Mouse (Mus musculus) hindbrain, embryonic 14.5 days (tissue): Measurements from ENCODE around the gene Pnpla3. TPM values are rescaled to one million over a fixed set of nuclear protein-coding genes. Genes with fewer than 3 reads are reported as not detected.

Source experiments
- ATAC-seq: fragments of 200-750 bp; cut with Nextera tagmentation; 2 replicates; pipeline ENCODE4 v1.8.0; 2017; ENCODE audit warnings: moderate number of reproducible peaks, mild to moderate bottlenecking, moderate TSS enrichment, moderate library complexity; ENCODE audit not compliant: low FRiP score
- DNase-seq: peaks from one replicate; pipeline ENCODE4 v3.0.0-alpha.2; 2015; ENCODE audit warnings: low spot score
- H3K27ac ChIP-seq: fragments of 300-500 bp; sonication (generic); 2 replicates; pipeline ENCODE4 v1.5.1; 2014; ENCODE audit warnings: mild to moderate bottlenecking, moderate library complexity
- H3K27me3 ChIP-seq: fragments of 300-500 bp; sonication (generic); 2 replicates; pipeline ENCODE4 v1.6.1; 2014; ENCODE audit warnings: mild to moderate bottlenecking, low read length, mixed read lengths; ENCODE audit not compliant: control insufficient read depth, insufficient read depth
- H3K36me3 ChIP-seq: fragments of 300-500 bp; sonication (generic); replicated peaks from 2 replicates; pipeline ENCODE4 v1.6.1; 2014; ENCODE audit not compliant: control insufficient read depth, insufficient read depth
- H3K4me1 ChIP-seq: fragments of 300-500 bp; sonication (generic); replicated peaks from 2 replicates; pipeline ENCODE4 v1.6.1; 2014; ENCODE audit warnings: antibody characterized with exemption, low read length, mixed read lengths; ENCODE audit not compliant: control insufficient read depth, insufficient read depth
- H3K4me2 ChIP-seq: fragments of 300-500 bp; sonication (generic); replicated peaks from 2 replicates; pipeline ENCODE4 v1.6.1; 2014; ENCODE audit warnings: mild to moderate bottlenecking, moderate library complexity
- H3K4me3 ChIP-seq: fragments of 300-500 bp; sonication (generic); replicated peaks from 2 replicates; pipeline ENCODE4 v1.5.1; 2014; ENCODE audit warnings: mild to moderate bottlenecking, low read length
- H3K9ac ChIP-seq: fragments of 300-500 bp; sonication (generic); 2 replicates; pipeline ENCODE4 v1.6.1; 2014
- H3K9me3 ChIP-seq: fragments of 300-500 bp; sonication (generic); 2 replicates; pipeline ENCODE4 v1.6.1; 2016; ENCODE audit warnings: low read length; ENCODE audit not compliant: control insufficient read depth
- WGBS: fragments of 180-500 bp; shearing (Covaris S2); extraction: QIAGEN DNeasy Blood & Tissue Kit; methylation state at CpG from one replicate; pipeline ENCODE4 v1.1.7; 2014; 5-methylcytosine and 5-hydroxymethylcytosine counted together
- microRNA-seq: library from miRNA; unstranded; fragments of <30 nt; microRNA quantifications from one replicate; pipeline ENCODE4, GENCODE M21; 2016
- polyA plus RNA-seq: library from polyadenylated mRNA; unstranded; fragments of >200 nt; fragmentation: Nextera tagmentation; extraction: Ambion mirVana; gene quantifications from 2 replicates; pipeline ENCODE4 v1.2.1, GENCODE M21; 2014

The Pnpla3 gene
- polyA plus RNA-seq, 1 experiment from 2014 or later: 4.2 TPM

DNA sequence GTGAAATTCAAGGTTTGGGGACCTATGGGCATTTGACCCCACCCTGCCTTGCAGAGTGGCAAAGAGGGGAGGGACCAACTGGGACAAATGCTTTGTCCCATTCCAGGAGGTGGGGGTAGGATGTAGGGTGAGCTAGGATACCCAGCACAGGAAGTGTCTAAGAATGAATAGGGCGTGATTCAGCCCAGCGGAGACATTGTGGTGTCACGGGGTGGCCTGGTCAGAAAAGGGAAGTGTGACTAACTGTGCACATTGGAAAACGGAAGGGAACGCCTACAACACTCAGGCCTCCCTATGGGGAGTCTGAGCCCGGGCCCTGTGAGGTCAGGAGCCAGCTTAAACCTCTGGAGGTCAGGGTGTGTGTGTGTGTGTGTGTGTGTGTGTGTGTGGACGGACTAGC, 68.0 kb downstream of the Pnpla3 start:
- no peaks in the 10 kb centered on the region for H3K27me3 ChIP-seq
- no peaks in the 10 kb centered on the region for H3K36me3 ChIP-seq
- WGBS: 40% methylated on average over 7 of the region's 7 CpGs
- H3K4me1 ChIP-seq: peaks cover 44% of the 10 kb centered on the region
- H3K4me2 ChIP-seq: no peak overlapping the region
- ATAC-seq (no peak), DNase-seq (no peak)
- H3K9me3 ChIP-seq: no peaks in the 10 kb centered on the region
- H3K4me3 ChIP-seq: no peak overlapping the region
- H3K27ac ChIP-seq: no peak overlapping the region
- H3K9ac ChIP-seq: no peak overlapping the region

Small RNAs within 50 kb of the gene (microRNA-seq; reads per million reads assigned to microRNA genes)
- not detected for gene Mir6392

Other genes with a start within 250 kb of the Pnpla3 start
- 0.51 and 0.88 TPM in 2 replicates for gene Efcab6, start 102.5 kb upstream of the Pnpla3 start, polyA plus RNA-seq
- 70.3 and 78.6 TPM in 2 replicates for gene Sult4a1, start 62.1 kb upstream of the Pnpla3 start, polyA plus RNA-seq
- not detected in 2 replicates for gene Pnpla5, start 44.7 kb upstream of the Pnpla3 start, polyA plus RNA-seq
- gene Samm50, start 24.4 kb downstream of the Pnpla3 start, polyA plus RNA-seq: 56.3 and 56.7 TPM in 2 replicates
- gene Parvb, start 64.2 kb downstream of the Pnpla3 start, polyA plus RNA-seq: 4.1 and 5.1 TPM in 2 replicates
- gene Parvg, start 156.2 kb downstream of the Pnpla3 start, polyA plus RNA-seq: 0.44 and 0.55 TPM in 2 replicates